Mouse (Mus musculus) G1E (cell line): ENCODE measurements around the gene Ifitm6. TPM values are rescaled to one million over a fixed set of nuclear protein-coding genes. Genes with fewer than 3 reads are reported as not detected.

Source experiments
- ATAC-seq: 2 replicates; pipeline ENCODE4 v1.8.0; 2016; ENCODE audit warnings: mild to moderate bottlenecking; ENCODE audit not compliant: insufficient number of reproducible peaks, poor library complexity, low FRiP score, severe bottlenecking; ENCODE audit errors: extremely low read depth
- DNase-seq: peaks from one replicate; pipeline ENCODE4 v3.0.0; 2012; ENCODE audit warnings: low spot score
- H3K27me3 ChIP-seq: 2 replicates; pipeline ENCODE4 v1.6.1; 2012; ENCODE audit warnings: mild to moderate bottlenecking, low read length, inconsistent platforms; ENCODE audit not compliant: insufficient read depth
- H3K36me3 ChIP-seq: replicated peaks from 2 replicates; pipeline ENCODE3; 2012; ENCODE audit warnings: mild to moderate bottlenecking, inconsistent platforms
- H3K4me1 ChIP-seq: 2 replicates; pipeline ENCODE4 v1.6.1; 2012; ENCODE audit warnings: low read depth, low read length, inconsistent platforms, mixed read lengths; ENCODE audit not compliant: insufficient read depth
- H3K4me3 ChIP-seq: 2 replicates; pipeline ENCODE4 v1.5.1; 2012; ENCODE audit warnings: low read depth, mild to moderate bottlenecking, inconsistent platforms, low read length, moderate library complexity, mixed read lengths
- H3K9me3 ChIP-seq: replicated peaks from 2 replicates; pipeline ENCODE4 v1.6.1; 2012; ENCODE audit warnings: inconsistent platforms
- CTCF ChIP-seq: IDR thresholded peaks from 2 replicates; pipeline ENCODE4 v1.5.1; 2012; ENCODE audit warnings: low read depth, low read length, inconsistent platforms, mixed read lengths
- GATA1 ChIP-seq: IDR thresholded peaks from 2 replicates; pipeline ENCODE4 v1.6.1; 2012; ENCODE audit warnings: borderline replicate concordance, low read length, inconsistent platforms, mixed read lengths
- GATA2 ChIP-seq: IDR thresholded peaks from 2 replicates; pipeline ENCODE4 v1.6.1; 2012; ENCODE audit warnings: low read depth, low read length, inconsistent platforms, borderline replicate concordance
- POLR2AphosphoS5 ChIP-seq: IDR thresholded peaks from 2 replicates; pipeline ENCODE4 v1.6.1; 2012; ENCODE audit warnings: low read depth, low read length, inconsistent platforms; ENCODE audit not compliant: insufficient replicate concordance
- TAL1 ChIP-seq: conservative IDR thresholded peaks from 2 replicates; pipeline ENCODE4 v1.6.1; 2012; ENCODE audit warnings: low read depth, low read length, inconsistent platforms, mixed read lengths
- polyA plus RNA-seq: library from polyadenylated mRNA; stranded (reverse); fragments of >175 nt; gene quantifications from 2 replicates; pipeline ENCODE4 v1.2.3, GENCODE M21; 2012
- total RNA-seq, 2 experiments: library from RNA; stranded (forward) in 1 of 2; stranded (reverse) in 1 of 2; fragments of 200-1000 nt in 1 of 2; fragments of >200 nt in 1 of 2; fragmentation: Nextera tagmentation in 1 of 2; gene quantifications; 2 replicates each; pipeline ENCODE4 v1.2.3; 2014 to 2017

Ifitm6 gene
- total and polyA plus RNA-seq, 3 experiments, result not detected

GRCm38 (mm10) chr7:141060426-141061242, 42.9 kb upstream of the Ifitm6 start, which contains the start of gene B4galnt4:
B4galnt4 (plus strand) TSS chr7:141061104.
- Histone ChIP-seq H3K4me3 (no peak within 1 kb of the TSS), H3K27me3 (peaks cover 45% of the 10 kb centered on the region), H3K9me3 (no peaks in the 10 kb centered on the region), H3K36me3 (no peaks in the 10 kb centered on the region), H3K4me1 (no peaks in the 10 kb centered on the region)
- DNase-seq (no peak), ATAC-seq (no peak)
- TF ChIP-seq POLR2AphosphoS5 (no peak), TAL1 (no peak), GATA2 (no peak), CTCF (no peak)

GRCm38 (mm10) chr7:141059929-141060328, 42.2 kb upstream of the Ifitm6 start:
- TF ChIP-seq GATA1, result no peak
- ATAC-seq (no peak), DNase-seq (no peak)
- no peak overlapping the region for H3K4me3 ChIP-seq
- no peaks in the 10 kb centered on the region for H3K9me3 ChIP-seq
- no peaks in the 10 kb centered on the region for H3K36me3 ChIP-seq
- H3K4me1 ChIP-seq, result no peaks in the 10 kb centered on the region
- H3K27me3 ChIP-seq, result peaks cover 46% of the 10 kb centered on the region

- ATAC-seq (no peak), DNase-seq (no peak)
- no peak overlapping the region for H3K4me3 ChIP-seq
- H3K36me3 ChIP-seq, result no peaks in the 10 kb centered on the region
- no peaks in the 10 kb centered on the region for H3K9me3 ChIP-seq
- no peaks in the 10 kb centered on the region for H3K4me1 ChIP-seq
- TF ChIP-seq GATA1, result no peak
- TF ChIP-seq CTCF, result no peak
- no peak for TF ChIP-seq POLR2AphosphoS5
- no peak for TF ChIP-seq TAL1
- no peak for TF ChIP-seq GATA2
- peaks cover 41% of the 10 kb centered on the region for H3K27me3 ChIP-seq
Observed at GRCm38 (mm10) chr7:141058601-141059341, 41.0 kb upstream of the Ifitm6 start.

- H3K4me1 ChIP-seq, result no peaks in the 10 kb centered on the region
- H3K27me3 ChIP-seq, result peaks cover 35% of the 10 kb centered on the region
- TF ChIP-seq TAL1 (no peak), CTCF (no peak), GATA2 (no peak), GATA1 (no peak), POLR2AphosphoS5 (no peak)
- H3K36me3 ChIP-seq, result no peaks in the 10 kb centered on the region
- H3K9me3 ChIP-seq, result no peaks in the 10 kb centered on the region
- H3K4me3 ChIP-seq, result no peak overlapping the region
- no peak for DNase-seq
- ATAC-seq, result no peak
Observed at GRCm38 (mm10) chr7:141057541-141057940, 39.8 kb upstream of the Ifitm6 start.

- Histone ChIP-seq H3K4me3 (no peak overlapping the region), H3K36me3 (no peaks in the 10 kb centered on the region), H3K27me3 (peaks cover 34% of the 10 kb centered on the region), H3K9me3 (no peaks in the 10 kb centered on the region), H3K4me1 (no peaks in the 10 kb centered on the region)
- TF ChIP-seq CTCF (no peak), GATA2 (no peak), POLR2AphosphoS5 (no peak), TAL1 (no peak), GATA1 (no peak)
- DNase-seq, result no peak
- ATAC-seq, result no peak
Observed at GRCm38 (mm10) chr7:141056976-141057375, 39.3 kb upstream of the Ifitm6 start.

GRCm38 (mm10) chr7:141055785-141056184, 38.1 kb upstream of the Ifitm6 start:
- no peak overlapping the region for H3K4me3 ChIP-seq
- H3K27me3 ChIP-seq, result peaks cover 31% of the 10 kb centered on the region
- ATAC-seq (no peak), DNase-seq (no peak)
- no peaks in the 10 kb centered on the region for H3K36me3 ChIP-seq
- no peaks in the 10 kb centered on the region for H3K4me1 ChIP-seq
- TF ChIP-seq POLR2AphosphoS5 (no peak), GATA1 (no peak), CTCF (no peak), GATA2 (no peak), TAL1 (no peak)
- no peaks in the 10 kb centered on the region for H3K9me3 ChIP-seq
